Mouse (Mus musculus) hindbrain, embryonic 15.5 days (tissue): ENCODE measurements around the gene Olfr652. TPM values are rescaled to one million over a fixed set of nuclear protein-coding genes. Genes with fewer than 3 reads are reported as not detected.

Experiments used
- ATAC-seq: fragments of 200-750 bp; cut with Nextera tagmentation; 2 replicates; pipeline ENCODE4 v1.8.0; 2017; ENCODE audit warnings: low read depth, moderate number of reproducible peaks, moderate TSS enrichment; ENCODE audit not compliant: low FRiP score
- H3K27ac ChIP-seq: fragments of 300-500 bp; sonication (generic); replicated peaks from 2 replicates; pipeline ENCODE4 v1.5.1; 2015; ENCODE audit warnings: mild to moderate bottlenecking, inconsistent platforms
- H3K27me3 ChIP-seq: fragments of 300-500 bp; sonication (generic); 2 replicates; pipeline ENCODE4 v1.6.1; 2015; ENCODE audit warnings: control low read depth, inconsistent platforms
- H3K36me3 ChIP-seq: fragments of 300-500 bp; sonication (generic); 2 replicates; pipeline ENCODE4 v1.6.1; 2015; ENCODE audit warnings: control low read depth, inconsistent platforms
- H3K4me1 ChIP-seq: fragments of 300-500 bp; sonication (generic); replicated peaks from 2 replicates; pipeline ENCODE4 v1.6.1; 2015; ENCODE audit warnings: control low read depth, inconsistent platforms
- H3K4me2 ChIP-seq: fragments of 300-500 bp; sonication (generic); 2 replicates; pipeline ENCODE4 v1.6.1; 2015; ENCODE audit warnings: moderate library complexity, mild to moderate bottlenecking, inconsistent platforms
- H3K4me3 ChIP-seq: fragments of 300-500 bp; sonication (generic); 2 replicates; pipeline ENCODE4 v1.5.1; 2015; ENCODE audit warnings: mild to moderate bottlenecking, inconsistent platforms
- H3K9ac ChIP-seq: fragments of 300-500 bp; sonication (generic); 2 replicates; pipeline ENCODE4 v1.6.1; 2015; ENCODE audit warnings: inconsistent platforms
- H3K9me3 ChIP-seq: fragments of 300-500 bp; sonication (generic); 2 replicates; pipeline ENCODE4 v1.6.1; 2016; ENCODE audit warnings: control low read depth, inconsistent platforms
- WGBS: fragments of 180-500 bp; shearing (Covaris S2); methylation state at CpG from one replicate; pipeline ENCODE4 v1.1.7; 2015; 5-methylcytosine and 5-hydroxymethylcytosine counted together
- polyA plus RNA-seq: library from polyadenylated mRNA; unstranded; fragments of >200 nt; fragmentation: Nextera tagmentation; extraction: Ambion mirVana; gene quantifications from 2 replicates; pipeline ENCODE4 v1.2.1, GENCODE M21; 2015

Olfr652 gene
- 0.05 TPM in 1 of 2 replicates, not detected in the other for polyA plus RNA-seq

DNA sequence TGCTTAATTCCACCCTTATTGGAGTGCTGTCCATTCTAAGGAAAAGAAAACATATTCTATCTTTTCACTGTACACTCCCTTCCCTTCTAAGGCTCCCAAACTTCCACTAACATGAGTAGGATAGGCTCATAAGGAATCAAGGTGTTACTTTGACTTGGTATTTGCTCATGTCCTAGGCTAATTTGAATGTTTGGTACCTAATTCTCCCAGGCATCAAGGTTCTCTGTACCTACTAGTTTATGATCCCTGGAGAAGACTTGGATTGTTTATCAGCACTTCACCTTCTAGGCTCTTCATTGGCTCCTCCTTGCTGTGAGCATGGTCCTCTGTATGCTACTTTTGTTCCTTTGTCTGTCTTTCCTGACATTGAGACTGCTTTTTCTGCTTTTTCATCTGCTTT lies at the start of gene Olfr652:
Olfr652 (plus strand) TSS at position 301 of the 400 bp plus-strand sequence.
- H3K4me2 ChIP-seq = no peak within 1 kb of the TSS
- H3K27ac ChIP-seq = no peak within 1 kb of the TSS
- no peak within 1 kb of the TSS for H3K4me3 ChIP-seq
- ATAC-seq = no peak
- H3K36me3 ChIP-seq = no peaks in the 10 kb centered on the region
- no peak within 1 kb of the TSS for H3K9ac ChIP-seq
- no peaks in the 10 kb centered on the region for H3K27me3 ChIP-seq
- H3K9me3 ChIP-seq = no peaks in the 10 kb centered on the region
- H3K4me1 ChIP-seq = no peaks in the 10 kb centered on the region

DNA sequence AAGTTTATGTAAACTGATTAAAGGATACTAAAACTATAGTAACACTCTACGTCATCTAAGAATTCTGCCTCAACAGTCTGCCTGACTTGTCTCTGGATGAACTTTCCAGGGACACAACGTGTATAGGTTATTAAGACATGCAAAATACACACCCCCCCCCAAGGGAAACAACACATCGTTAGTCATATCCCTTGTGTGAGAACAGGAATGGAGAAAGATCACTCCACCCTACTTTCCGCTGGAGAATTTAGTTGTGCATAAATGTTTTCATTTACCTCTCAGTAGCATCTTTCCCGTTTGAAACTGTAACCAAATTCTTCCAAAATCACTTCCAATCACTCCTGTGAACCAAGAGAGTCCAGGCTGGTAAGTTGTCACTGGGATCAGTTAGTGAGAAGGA lies 10.9 kb upstream of the Olfr652 start, which contains the start of gene Olfr651:
Olfr651 (plus strand) TSS at position 301 of the 400 bp plus-strand sequence.
- Histone ChIP-seq H3K4me2 (no peak within 1 kb of the TSS), H3K36me3 (no peaks in the 10 kb centered on the region), H3K9me3 (no peaks in the 10 kb centered on the region), H3K4me1 (no peaks in the 10 kb centered on the region), H3K27ac (no peak within 1 kb of the TSS), H3K9ac (no peak within 1 kb of the TSS), H3K4me3 (no peak within 1 kb of the TSS), H3K27me3 (no peaks in the 10 kb centered on the region)
- no peak for ATAC-seq
- WGBS = 89% methylated on average over 5 of the region's 5 CpGs

DNA sequence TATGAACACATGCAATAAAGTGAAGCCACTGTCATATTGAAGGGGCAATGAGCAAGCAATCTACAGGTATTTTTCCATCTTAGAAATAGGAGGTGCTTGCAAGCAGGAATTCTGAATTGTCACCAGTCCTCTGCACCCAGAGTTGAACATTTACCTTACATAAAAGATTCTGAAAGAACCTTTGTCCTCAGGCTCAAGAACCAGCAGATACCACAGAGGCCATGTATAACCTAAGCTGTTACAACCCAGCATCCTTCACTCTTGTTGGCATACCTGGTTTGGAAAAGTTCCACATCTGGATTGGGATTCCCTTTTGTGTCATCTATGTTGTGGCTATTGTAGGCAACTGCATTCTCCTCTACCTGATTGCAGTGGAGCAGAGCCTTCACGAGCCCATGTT lies 8.0 kb upstream of the Olfr652 start:
- Histone ChIP-seq H3K9me3 (no peaks in the 10 kb centered on the region), H3K9ac (no peak overlapping the region), H3K27ac (no peak overlapping the region), H3K27me3 (no peaks in the 10 kb centered on the region), H3K36me3 (no peaks in the 10 kb centered on the region), H3K4me2 (no peak overlapping the region), H3K4me1 (no peaks in the 10 kb centered on the region), H3K4me3 (no peak overlapping the region)
- WGBS = 76% methylated on average over 1 of the region's 1 CpGs
- no peak for ATAC-seq

DNA sequence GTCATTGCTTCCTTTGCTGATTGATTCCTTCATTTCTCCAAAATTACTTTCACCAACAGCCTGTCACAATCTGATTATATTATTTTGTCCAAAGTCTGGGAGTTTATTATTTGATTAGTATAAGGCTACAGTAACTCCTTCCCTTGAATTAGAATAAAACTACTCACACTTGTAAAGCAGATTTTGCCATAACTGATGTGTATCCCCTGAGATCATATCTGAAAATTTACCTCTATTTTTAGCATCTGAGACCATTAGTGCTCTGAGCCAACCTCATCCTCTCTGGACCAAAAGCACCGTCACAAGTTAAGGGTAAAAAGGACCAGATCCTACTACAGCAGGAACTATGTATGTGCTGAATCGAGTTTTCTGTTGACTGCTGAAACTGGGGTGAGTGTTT lies 16.3 kb downstream of the Olfr652 start, which contains the start of gene Olfr653:
Olfr653 (plus strand) TSS at position 301 of the 400 bp plus-strand sequence.
- 71% methylated on average over 2 of the region's 2 CpGs for WGBS
- ATAC-seq = no peak
- no peak within 1 kb of the TSS for H3K4me3 ChIP-seq

DNA sequence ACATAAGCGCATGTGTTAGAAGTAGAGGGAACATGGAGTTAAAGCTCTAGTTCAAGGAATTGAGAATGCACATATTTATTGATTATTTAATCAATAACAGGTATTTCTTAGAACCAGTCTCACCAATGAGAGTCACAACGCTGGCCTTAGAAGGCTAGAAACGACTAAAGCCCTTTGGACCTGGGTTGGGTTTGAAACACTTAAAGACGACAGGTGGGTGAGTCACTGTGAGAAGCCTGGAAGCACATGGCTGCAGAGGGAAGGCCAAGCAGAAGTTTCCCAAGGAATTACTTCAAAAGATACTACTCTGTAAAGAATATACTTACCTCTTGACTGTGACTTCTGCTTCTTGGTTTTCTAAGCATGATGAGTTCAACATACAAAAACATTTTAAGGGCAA lies 20.1 kb downstream of the Olfr652 start:
- Histone ChIP-seq H3K27me3 (no peaks in the 10 kb centered on the region), H3K36me3 (no peaks in the 10 kb centered on the region), H3K4me2 (no peak overlapping the region), H3K9me3 (no peaks in the 10 kb centered on the region), H3K4me1 (no peaks in the 10 kb centered on the region), H3K9ac (no peak overlapping the region), H3K4me3 (no peak overlapping the region), H3K27ac (no peak overlapping the region)
- WGBS = 89% methylated on average over 4 of the region's 4 CpGs
- no peak for ATAC-seq

More for the DNA sequence above, 16.3 kb downstream of the Olfr652 start, which contains the start of gene Olfr653:
- H3K27me3 ChIP-seq = no peaks in the 10 kb centered on the region
- no peak within 1 kb of the TSS for H3K9ac ChIP-seq
- no peak within 1 kb of the TSS for H3K4me2 ChIP-seq
- H3K4me1 ChIP-seq = no peaks in the 10 kb centered on the region
- no peak within 1 kb of the TSS for H3K27ac ChIP-seq
- H3K36me3 ChIP-seq = no peaks in the 10 kb centered on the region
- no peaks in the 10 kb centered on the region for H3K9me3 ChIP-seq

DNA sequence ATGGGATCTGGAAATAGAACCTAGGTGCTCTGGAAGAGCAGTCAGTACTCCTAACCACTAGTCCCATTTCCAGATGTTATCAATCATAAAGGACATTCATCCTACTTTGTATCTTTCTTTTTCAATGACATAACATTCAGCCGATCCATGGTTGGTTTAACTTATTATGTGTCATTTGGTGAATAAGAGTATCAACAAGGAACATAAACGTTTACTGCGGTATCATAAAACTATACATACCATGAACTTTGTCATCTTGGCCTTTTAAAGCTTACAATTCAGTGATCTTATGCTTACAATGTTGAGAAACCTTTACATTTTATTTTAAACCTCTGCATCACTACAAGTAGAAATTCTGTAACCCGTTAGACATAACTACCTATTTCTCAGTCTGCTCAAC lies 20.7 kb downstream of the Olfr652 start:
- WGBS = 91% methylated on average over 4 of the region's 4 CpGs

DNA sequence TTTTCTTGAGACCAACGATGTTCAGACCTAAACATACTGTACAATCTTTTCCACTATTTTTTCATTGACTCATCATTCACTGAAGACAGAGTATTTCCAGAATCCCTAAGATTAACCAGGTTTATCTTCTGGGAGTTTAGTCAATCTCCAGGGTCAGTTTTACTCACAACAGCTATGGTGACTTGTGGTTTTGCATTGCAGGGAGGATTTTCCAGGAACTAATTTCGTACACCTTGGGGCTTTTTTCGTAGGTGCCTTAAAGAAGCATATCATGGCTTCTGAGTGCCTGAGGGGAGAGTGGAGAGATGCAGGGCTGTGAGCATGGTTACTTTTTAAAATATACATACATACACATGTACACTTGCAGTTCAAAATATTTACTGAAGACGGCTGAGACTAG lies 26.0 kb downstream of the Olfr652 start, which contains the start of gene Olfr654:
Olfr654 (plus strand) TSS at position 301 of the 400 bp plus-strand sequence.
- H3K27ac ChIP-seq = no peak within 1 kb of the TSS
- H3K4me3 ChIP-seq = no peak within 1 kb of the TSS
- no peak for ATAC-seq
- no peaks in the 10 kb centered on the region for H3K9me3 ChIP-seq
- no peak within 1 kb of the TSS for H3K4me2 ChIP-seq
- H3K9ac ChIP-seq = no peak within 1 kb of the TSS
- no peaks in the 10 kb centered on the region for H3K27me3 ChIP-seq
- WGBS = 92% methylated on average over 4 of the region's 4 CpGs
- H3K4me1 ChIP-seq = no peaks in the 10 kb centered on the region
- no peaks in the 10 kb centered on the region for H3K36me3 ChIP-seq

More for the DNA sequence above, 20.7 kb downstream of the Olfr652 start:
- H3K36me3 ChIP-seq = no peaks in the 10 kb centered on the region
- H3K9me3 ChIP-seq = no peaks in the 10 kb centered on the region
- no peaks in the 10 kb centered on the region for H3K4me1 ChIP-seq
- no peak for ATAC-seq
- H3K4me3 ChIP-seq = no peak overlapping the region
- no peak overlapping the region for H3K9ac ChIP-seq
- H3K4me2 ChIP-seq = no peak overlapping the region
- no peak overlapping the region for H3K27ac ChIP-seq
- H3K27me3 ChIP-seq = no peaks in the 10 kb centered on the region

DNA sequence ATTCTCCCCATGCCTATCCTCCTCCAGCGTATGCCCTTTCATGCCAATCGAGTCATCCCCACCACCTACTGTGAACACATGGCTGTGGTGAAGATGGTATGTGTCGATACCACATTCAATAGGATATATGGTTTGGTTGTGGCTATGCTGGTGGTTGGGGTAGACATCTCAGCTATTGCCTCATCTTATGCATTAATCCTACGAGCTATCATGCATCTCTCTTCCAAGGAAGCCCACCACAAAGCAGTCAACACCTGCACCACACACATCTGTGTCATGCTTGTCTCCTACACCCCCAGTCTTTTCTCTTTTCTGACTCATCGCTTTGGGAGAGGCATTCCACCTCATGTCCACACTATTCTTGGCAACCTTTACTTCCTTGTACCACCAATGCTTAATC lies 27.6 kb downstream of the Olfr652 start:
- no peaks in the 10 kb centered on the region for H3K4me1 ChIP-seq
- WGBS = 88% methylated on average over 5 of the region's 5 CpGs
- no peak for ATAC-seq

DNA sequence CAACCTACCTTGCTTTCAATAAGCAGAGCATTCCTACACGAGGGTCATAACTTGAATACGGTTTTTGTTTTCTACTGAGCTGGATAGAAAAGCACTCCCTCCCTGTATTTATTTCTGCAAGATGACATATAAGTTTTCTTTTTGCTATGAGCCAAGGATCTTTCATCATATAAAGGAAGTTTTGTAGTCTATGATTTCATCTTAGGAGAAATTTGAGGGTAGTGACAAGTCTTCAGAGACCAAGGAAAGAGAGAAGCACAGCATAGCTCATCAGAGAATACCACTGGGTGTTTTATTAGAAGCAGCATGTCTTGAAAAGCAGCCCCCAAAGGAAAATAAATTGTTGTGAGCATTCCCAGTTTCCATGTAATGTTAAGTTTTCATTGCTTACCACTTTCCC lies 41.0 kb downstream of the Olfr652 start, which contains the start of gene Olfr655:
Olfr655 (minus strand) TSS at position 101 of the 400 bp plus-strand sequence.
- Histone ChIP-seq H3K36me3 (no peaks in the 10 kb centered on the region), H3K9ac (no peak within 1 kb of the TSS), H3K4me3 (no peak within 1 kb of the TSS), H3K4me1 (no peaks in the 10 kb centered on the region), H3K4me2 (no peak within 1 kb of the TSS), H3K9me3 (no peaks in the 10 kb centered on the region), H3K27ac (no peak within 1 kb of the TSS), H3K27me3 (no peaks in the 10 kb centered on the region)
- 88% methylated on average over 2 of the region's 2 CpGs for WGBS
- ATAC-seq = no peak

More for the DNA sequence above, 27.6 kb downstream of the Olfr652 start:
- Histone ChIP-seq H3K4me3 (no peak overlapping the region), H3K27ac (no peak overlapping the region), H3K4me2 (no peak overlapping the region), H3K27me3 (no peaks in the 10 kb centered on the region), H3K36me3 (no peaks in the 10 kb centered on the region), H3K9ac (no peak overlapping the region), H3K9me3 (no peaks in the 10 kb centered on the region)

DNA sequence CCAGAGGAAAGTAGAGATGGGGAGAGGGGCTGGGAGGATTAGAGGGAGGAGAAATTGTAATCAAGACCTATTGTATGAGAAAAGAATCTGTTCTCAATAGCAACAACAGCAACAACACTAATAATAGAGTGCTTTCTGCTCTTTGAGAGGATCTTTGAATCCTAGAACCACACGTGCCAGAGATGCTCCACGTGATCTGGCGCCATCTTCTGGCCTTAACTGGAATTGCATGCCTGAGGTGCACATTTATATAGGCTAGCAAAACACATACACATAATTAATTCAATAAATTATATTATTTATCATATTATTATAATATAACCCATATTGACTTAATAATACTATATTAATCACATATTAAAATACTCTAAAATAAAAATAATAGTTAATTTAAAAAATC lies 42.5 kb downstream of the Olfr652 start:
- WGBS = 7% methylated on average over 3 of the region's 3 CpGs
- Histone ChIP-seq H3K4me2 (no peak overlapping the region), H3K9me3 (no peaks in the 10 kb centered on the region), H3K9ac (no peak overlapping the region), H3K27me3 (no peaks in the 10 kb centered on the region), H3K36me3 (no peaks in the 10 kb centered on the region), H3K4me3 (no peak overlapping the region), H3K27ac (no peak overlapping the region), H3K4me1 (no peaks in the 10 kb centered on the region)
- ATAC-seq = no peak

DNA sequence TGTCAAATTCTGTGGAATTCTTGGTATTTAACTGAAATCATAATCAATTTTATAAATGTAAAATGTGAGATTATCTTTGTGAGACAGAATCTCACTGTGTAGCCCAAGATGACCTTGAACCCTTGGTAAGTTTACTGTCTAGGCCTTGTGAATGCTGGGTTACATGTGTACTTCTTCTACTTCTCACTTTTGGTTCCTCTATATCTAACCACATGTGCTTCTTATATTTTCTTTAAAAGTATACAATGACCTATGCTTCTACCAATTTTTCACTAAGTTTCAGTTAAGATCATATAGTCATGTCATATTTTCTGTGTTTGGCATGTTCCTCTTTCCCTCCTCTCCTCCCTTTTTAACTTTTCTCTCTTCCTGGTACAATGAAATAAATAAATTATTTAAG lies 44.0 kb downstream of the Olfr652 start:
- no peak overlapping the region for H3K4me3 ChIP-seq
- H3K27ac ChIP-seq = no peak overlapping the region
- H3K9me3 ChIP-seq = no peaks in the 10 kb centered on the region
- H3K4me2 ChIP-seq = no peak overlapping the region
- no peak for ATAC-seq
- H3K4me1 ChIP-seq = no peaks in the 10 kb centered on the region
- H3K9ac ChIP-seq = no peak overlapping the region
- H3K36me3 ChIP-seq = no peaks in the 10 kb centered on the region
- no peaks in the 10 kb centered on the region for H3K27me3 ChIP-seq

DNA sequence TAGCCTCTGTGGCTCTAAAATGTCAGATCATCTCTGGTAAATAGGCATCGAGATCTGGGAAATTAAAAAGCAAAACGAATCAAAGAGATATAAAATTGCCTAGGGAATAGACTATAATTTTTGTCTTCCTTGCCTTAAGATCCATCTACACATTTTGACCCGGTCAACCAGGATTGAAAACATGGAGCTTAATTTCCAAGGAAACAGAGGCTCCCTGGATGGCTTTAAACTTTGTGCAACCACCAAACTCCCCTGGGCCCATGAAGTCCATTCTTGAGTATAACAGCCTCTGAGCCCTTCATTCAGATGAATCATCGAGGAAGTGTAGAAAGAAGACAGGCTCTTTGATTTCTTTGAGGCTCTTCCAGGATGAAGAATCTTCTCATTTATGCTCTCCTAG lies 53.0 kb downstream of the Olfr652 start, which contains the start of gene Olfr656:
Olfr656 (plus strand) TSS at position 301 of the 400 bp plus-strand sequence.
- no peak for ATAC-seq
- Histone ChIP-seq H3K9ac (no peak within 1 kb of the TSS), H3K4me1 (no peaks in the 10 kb centered on the region), H3K27me3 (no peaks in the 10 kb centered on the region), H3K27ac (no peak within 1 kb of the TSS), H3K9me3 (no peaks in the 10 kb centered on the region), H3K36me3 (no peaks in the 10 kb centered on the region), H3K4me3 (no peak within 1 kb of the TSS), H3K4me2 (no peak within 1 kb of the TSS)
- 85% methylated on average over 4 of the region's 4 CpGs for WGBS
